Mouse (Mus musculus): Measurements from ENCODE around the gene Kctd17.

Gene Kctd17

DNA sequence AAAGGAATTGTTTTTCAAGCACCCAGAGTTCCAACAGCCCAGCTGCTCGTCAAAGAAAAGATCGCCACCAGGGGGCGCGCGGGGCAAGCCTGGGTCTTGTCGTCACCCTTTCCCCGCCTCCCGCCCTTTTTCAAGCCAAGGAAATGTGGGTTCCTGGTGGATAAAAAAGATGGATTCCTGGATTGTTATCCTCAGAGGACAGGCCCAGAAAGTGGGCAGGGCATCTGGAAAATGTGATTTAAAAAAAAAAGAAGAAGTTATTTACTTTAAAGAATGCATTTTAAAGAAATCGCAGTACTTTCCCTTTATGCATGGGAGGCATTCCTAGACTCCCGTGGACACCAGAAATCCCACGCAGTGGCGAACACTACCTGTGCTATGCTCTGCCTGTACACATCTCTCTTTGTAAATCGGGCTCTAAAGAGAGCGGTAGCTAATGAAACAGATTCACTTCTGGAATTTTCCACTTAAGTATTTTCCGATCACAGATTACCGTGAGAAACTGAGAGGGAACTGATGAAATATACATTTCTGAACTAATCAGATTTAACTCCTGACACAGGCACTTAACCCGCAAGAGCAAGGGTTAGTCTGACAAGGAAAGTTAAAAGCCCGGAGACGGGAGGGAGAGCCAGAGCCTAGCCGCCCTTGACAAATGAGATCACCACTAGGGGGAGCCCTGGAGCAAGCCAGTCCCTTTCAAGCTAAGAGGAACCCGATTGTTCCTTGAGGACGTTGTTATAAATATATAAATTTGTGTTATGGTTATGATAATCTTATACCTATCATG is 19.6 kb downstream of the Kctd17 start:
- CTCF ChIA-PET, result interaction anchor here (0.6 to 1.0 kb wide), 4 partner anchors 81 to 138 kb away, joined by 3 read pairs; no protein-coding TSS in a partner anchor

- CTCF ChIA-PET, result interaction anchor here (0.6 to 0.7 kb wide), 2 partner anchors 85 to 473 kb away, joined by 4 to 9 read pairs; no protein-coding TSS in a partner anchor
Observed at GRCm38 (mm10) chr15:78449131-78449530, 20.8 kb downstream of the Kctd17 start.

- CTCF ChIA-PET, result interaction anchor here (0.6 to 0.7 kb wide), 3 partner anchors 274 to 571 kb away, joined by 4 to 9 read pairs (median 4); no protein-coding TSS in a partner anchor
Observed at GRCm38 (mm10) chr15:78449694-78450418, 21.5 kb downstream of the Kctd17 start.

DNA sequence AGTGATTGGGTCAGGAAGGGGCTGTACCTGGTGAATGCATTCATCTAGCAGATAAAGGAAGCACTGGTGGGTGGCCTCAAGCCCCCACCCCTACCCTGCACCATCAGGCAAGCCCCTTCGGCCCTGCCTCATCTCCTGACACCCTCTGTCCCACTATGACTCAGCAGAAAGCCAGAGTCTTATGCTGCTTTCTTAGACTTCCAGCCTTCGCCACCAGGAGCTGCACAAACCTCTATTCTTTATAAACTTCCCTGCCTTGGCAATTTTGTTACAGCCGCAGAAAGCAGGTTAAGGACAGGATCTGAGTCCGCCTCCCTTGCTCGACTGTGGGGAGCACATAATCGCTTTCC is 22.0 kb downstream of the Kctd17 start:
- CTCF ChIA-PET, result interaction anchor here (0.6 kb wide), 2 partner anchors 275 to 571 kb away, joined by 4 read pairs; no protein-coding TSS in a partner anchor

DNA sequence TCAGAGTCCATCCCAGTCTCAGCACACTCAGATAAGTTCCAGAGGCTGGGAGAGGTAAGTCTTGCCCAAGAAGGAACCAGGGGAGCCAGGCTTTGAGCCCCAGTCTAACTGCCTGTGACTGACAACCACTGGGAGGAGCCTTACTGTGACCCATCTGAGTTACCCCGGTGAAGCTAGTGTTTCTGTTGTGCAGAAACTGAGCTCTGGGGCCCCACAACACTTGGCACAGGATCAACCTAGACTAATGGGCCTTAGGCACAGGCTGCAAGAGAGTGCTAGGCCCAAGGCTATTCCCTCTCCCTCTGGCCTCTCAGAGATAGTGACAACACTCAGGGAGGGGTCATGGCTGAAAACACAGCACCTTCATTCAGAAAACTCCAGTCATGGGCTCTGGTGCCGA is 22.8 kb downstream of the Kctd17 start:
- CTCF ChIA-PET, result no interaction called here

GRCm38 (mm10) chr15:78452929-78453328 is 24.6 kb downstream of the Kctd17 start:
- CTCF ChIA-PET, result interaction anchor here (0.6 kb wide), 1 partner anchor 183 kb away, joined by 9 read pairs; no protein-coding TSS in a partner anchor

- CTCF ChIA-PET, result no interaction called here
Observed at GRCm38 (mm10) chr15:78455168-78455567, 26.8 kb downstream of the Kctd17 start.

DNA sequence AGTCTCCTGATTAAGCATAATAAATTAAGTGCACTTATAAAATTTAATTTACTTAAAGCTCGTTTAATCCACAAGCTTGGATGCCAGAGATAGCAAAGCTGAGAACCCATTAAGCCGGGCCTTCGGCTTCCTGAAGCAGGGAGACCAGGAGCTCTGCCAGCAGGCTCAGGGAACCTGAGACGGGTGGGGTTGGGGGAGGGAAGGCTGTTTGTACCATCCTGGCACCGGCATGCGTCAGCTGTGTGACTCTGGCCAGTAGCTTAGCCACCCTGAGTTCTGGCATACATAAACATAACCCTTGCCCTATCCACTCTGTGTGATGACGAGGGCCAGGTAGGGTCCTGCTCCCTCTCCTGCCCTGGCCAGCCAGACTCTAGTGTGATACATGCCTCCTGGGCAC is 27.7 kb downstream of the Kctd17 start:
- CTCF ChIA-PET, result no interaction called here

DNA sequence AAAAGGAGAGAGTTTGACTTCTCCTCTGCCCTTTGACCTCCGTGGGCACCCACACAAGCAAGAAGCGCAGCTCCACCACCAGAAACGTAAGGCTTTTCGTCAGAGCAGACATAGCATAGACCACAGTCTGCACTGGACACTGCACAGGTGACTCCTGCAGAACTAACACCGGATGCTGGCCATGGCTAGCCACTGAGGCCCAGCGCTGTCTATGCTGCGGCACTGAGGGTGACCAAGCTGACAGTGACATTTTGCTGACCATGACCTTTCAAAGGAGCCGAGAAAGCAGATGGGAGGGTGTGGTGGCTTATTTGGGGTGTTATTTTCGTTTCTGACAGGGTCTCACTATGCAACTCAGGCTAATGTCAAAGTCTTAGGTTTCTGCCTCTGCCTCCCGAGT is 28.8 kb downstream of the Kctd17 start:
- CTCF ChIA-PET, result no interaction called here

GRCm38 (mm10) chr15:78462981-78463380 is 34.6 kb downstream of the Kctd17 start:
- CTCF ChIA-PET, result no interaction called here

DNA sequence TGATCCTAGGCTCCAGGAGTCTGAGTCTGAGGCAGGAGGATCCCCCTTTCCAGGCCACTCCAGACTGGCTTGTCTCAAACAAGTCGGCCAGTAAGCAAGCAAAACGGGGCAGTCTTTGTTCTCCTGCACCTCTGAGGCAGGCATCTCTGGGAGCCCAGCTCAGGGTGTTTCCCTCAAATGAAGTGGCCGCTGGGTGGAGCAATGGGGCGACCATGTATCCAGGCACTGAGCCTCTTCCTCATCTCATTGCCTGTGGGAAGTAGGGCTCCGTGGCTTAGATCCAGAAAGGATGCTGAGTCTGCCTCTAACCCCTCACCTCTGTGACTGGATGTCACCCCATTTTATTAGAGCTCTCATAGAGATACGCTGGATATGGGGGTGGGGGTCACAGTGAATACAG is 38.4 kb downstream of the Kctd17 start:
- CTCF ChIA-PET, result no interaction called here

DNA sequence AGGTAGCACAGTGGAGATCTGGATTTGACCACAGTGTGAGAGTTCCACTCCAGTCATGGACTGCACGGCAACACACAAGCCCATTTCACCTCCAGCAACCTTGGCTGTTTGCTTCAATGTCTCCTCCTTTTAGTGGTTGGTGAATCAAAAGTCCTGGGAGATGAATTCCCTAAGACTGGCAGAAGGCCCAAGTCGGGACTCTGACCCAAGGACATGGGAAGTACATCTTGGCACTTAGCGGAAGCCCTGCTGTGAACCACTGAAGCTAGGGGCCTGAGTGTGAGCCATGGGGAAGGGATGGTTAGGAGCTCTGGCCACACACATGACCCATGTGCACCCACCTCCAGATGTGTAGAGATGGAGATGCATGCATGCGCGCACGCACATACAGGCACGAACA is 39.2 kb downstream of the Kctd17 start:
- CTCF ChIA-PET, result no interaction called here

DNA sequence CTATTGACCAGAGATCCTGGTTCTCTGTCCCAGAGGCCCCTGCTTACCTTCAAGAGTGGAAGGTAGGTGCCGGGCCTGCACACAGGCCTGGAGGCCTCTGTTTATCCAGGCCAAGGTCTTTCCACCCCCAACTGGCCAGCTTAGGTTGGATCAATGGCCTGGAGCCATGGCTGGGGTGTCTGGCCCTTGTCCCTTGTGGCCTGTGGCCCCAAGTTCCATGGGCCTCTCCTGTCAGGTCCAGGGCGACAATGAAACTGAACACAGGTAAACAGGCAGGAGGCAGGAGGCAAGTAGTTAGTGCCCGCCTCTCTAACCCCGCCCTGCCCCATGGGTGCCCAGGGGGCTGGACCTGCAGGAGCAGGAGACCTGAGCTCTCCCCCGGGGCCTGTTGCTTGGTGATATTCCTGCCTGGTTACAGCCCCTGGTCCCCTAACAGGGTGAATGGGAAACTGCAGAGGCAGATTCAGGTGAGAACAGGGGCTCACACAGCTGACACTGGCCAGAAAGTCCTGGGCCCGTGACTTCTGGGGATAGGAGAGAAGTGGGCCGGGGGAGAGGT is 40.1 kb downstream of the Kctd17 start, which contains the start of gene Tmprss6:
TSS of gene Tmprss6 (minus strand) at position 256 of the 559 bp plus-strand sequence.
- CTCF ChIA-PET, result no interaction called here

DNA sequence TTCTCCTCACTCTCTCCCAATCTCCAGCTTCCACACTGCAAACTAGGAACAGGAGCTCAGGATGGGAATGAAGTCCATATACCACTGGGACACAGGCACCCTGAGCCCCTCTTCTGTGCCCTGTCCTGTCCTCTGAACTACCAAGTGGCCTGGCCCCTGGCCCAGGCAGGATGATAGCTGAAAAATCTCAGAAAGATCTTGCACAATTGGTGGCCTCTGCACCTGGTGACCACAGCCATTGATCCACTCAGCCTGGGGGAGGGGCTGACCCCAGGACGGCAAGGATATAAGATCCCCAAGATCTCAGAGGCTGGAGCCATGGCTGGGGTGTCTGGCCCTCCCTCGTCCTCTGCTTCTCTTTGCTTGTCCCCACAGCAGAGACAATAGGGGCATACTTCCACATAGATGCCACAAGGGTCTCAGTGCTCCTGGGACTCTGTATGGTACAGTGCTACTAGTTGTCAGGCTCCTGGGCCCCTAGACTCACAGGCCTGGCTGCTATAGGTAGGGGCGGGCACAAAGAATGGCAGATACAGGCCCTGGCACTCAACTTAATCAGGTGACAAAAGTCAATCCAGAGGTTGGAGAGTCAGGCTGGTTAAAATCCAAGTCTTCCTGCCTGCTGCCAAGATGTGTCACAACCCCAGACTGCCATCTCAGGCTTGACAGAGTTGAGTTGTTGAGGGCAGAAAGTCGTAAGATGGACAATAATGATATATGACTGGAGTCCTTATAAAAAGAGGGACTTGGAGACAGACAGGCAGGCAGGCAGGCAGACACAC is 42.3 kb downstream of the Kctd17 start:
- CTCF ChIA-PET, result no interaction called here

DNA sequence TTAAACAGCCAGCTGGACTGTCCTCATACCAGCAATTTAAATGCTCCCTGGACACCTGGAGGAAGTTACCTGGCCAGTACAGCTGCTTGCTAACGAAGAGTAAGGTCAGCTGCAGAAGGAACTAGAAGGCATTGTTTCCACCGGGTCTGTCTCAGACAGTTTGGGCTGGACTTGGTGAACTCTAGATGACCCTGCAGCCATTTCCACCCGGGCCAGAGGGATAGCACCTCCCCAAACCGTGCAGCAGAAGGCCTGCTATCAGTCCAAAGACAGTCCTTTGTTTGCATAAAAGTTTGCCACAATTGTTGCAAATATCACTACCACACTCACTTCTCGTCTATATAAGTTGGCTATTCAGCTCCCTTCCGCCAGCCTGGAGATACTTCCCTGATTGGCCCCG is 43.5 kb downstream of the Kctd17 start:
- CTCF ChIA-PET, result no interaction called here

DNA sequence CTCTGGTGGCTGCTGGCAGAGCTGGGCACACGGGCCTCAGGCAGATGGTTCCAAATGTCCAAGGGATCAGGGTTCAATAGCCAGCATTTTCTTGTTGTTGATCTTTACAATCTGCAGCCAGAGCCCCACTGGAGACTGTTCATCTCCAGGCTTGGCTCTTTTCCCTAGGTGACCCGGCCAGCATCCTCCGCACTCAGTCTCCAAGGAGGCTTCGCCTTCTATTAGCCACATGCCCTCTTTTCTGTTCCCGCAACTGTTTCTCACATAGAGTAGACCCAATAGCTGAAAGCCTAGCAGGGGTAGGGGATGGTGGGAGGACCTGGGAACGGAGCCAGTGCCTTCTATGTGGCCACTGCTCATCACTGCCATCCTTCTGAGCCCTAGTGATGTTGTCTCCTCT is 45.1 kb downstream of the Kctd17 start:
- CTCF ChIA-PET, result no interaction called here

DNA sequence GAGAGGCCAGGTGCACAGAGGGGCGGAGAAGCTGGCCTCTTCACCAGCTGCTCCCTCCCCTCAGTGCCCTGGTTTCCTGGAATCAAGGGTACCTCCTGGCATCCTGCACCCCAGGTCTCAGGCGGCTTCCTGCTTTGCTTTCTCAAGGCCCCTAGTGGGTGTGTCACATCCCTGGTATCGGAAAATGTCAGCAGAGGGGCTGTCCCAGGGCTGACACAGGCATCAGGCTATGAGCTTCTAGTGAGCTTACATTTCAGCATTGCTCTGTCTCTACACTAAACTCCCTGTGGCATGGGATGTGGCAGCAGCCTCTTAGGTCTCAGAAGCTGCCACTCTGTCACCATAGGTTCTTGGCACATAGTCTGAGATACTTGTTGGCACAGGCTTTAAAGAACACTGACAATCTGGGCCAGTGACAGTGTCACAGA is 47.3 kb downstream of the Kctd17 start:
- CTCF ChIA-PET, result no interaction called here

- CTCF ChIA-PET, result no interaction called here
Observed at GRCm38 (mm10) chr15:78476878-78477277, 48.5 kb downstream of the Kctd17 start.

- CTCF ChIA-PET, result no interaction called here
Observed at GRCm38 (mm10) chr15:78478073-78478472, 49.7 kb downstream of the Kctd17 start.

DNA sequence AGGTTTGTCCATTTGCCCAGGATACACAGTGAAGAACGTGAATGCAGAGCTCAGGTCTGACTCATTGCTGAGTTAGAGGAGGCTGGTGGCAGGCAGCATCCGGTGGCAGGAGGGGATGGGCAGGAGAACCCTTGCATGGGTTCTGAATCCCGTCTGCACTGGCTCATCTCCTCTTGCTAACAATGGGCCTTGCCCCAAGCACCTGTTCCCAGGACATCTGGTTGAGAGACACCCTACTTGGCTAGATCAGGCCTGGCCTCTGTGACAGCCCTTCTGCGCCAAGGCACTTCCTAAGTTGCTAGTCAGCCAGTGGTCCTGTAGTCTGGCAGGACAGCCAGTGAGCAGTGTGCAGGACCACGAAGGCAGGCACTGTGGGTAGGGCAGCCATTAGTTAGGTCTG is 51.1 kb downstream of the Kctd17 start:
- CTCF ChIA-PET, result no interaction called here

DNA sequence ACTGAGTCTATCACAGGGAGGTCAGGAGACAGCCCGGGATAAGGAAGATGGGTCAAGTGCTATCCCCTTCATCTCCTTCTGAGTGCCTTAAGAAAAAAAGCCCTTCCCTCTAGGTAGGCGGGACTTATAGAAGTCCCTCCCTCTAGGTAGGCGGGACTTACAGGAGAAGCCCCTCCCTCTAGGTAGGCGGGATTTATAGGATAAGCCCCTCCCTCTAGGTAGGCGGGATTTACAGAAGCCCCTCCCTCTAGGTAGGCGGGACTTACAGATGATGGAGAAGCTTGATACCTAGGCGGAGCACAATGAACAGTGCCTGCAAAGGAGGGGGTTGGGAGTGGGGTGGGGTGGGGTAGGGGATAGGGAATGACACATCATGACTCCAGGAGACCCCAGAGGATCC is 51.7 kb downstream of the Kctd17 start:
- CTCF ChIA-PET, result interaction anchor here (0.5 to 0.6 kb wide), 2 partner anchors 11 to 298 kb away, joined by 3 read pairs; no protein-coding TSS in a partner anchor

- CTCF ChIA-PET, result no interaction called here
Observed at GRCm38 (mm10) chr15:78480991-78481390, 52.6 kb downstream of the Kctd17 start.

Data from spleen, embryonic (tissue).